Mouse (Mus musculus) retina, postnatal 1 day (tissue): Measurements from ENCODE around the gene Spock1.

ENCODE experiments used
- DNase-seq: peaks from one replicate; pipeline ENCODE4 v3.0.0-alpha.2; 2012

Spock1 gene

GRCm38 (mm10) chr13:57585131-57585530 is 323.0 kb downstream of the Spock1 start:
- DNase-seq, result no peak

- no peak for DNase-seq
These were observed 325.7 kb downstream of the Spock1 start for GRCm38 (mm10) chr13:57582314-57582976.

- DNase-seq, result no peak
These were observed 330.4 kb downstream of the Spock1 start for GRCm38 (mm10) chr13:57577541-57578244.

GRCm38 (mm10) chr13:57573501-57573900 is 334.6 kb downstream of the Spock1 start:
- DNase-seq, result no peak

- no peak for DNase-seq
These were observed 339.7 kb downstream of the Spock1 start for GRCm38 (mm10) chr13:57568404-57568803.

- DNase-seq, result no peak
These were observed 352.9 kb downstream of the Spock1 start for GRCm38 (mm10) chr13:57555186-57555585.

GRCm38 (mm10) chr13:57549743-57550142 is 358.4 kb downstream of the Spock1 start:
- peak; percentile 74 for DNase-seq

- no peak for DNase-seq
These were observed 371.1 kb downstream of the Spock1 start for GRCm38 (mm10) chr13:57536988-57537547.

GRCm38 (mm10) chr13:57534325-57534724 is 373.8 kb downstream of the Spock1 start:
- DNase-seq, result no peak

GRCm38 (mm10) chr13:57525946-57526345 is 382.2 kb downstream of the Spock1 start:
- no peak for DNase-seq

GRCm38 (mm10) chr13:57524546-57524945 is 383.6 kb downstream of the Spock1 start:
- DNase-seq, result no peak

GRCm38 (mm10) chr13:57523366-57523765 is 384.8 kb downstream of the Spock1 start:
- no peak for DNase-seq

GRCm38 (mm10) chr13:57522319-57522718 is 385.8 kb downstream of the Spock1 start:
- DNase-seq, result no peak

GRCm38 (mm10) chr13:57521152-57521551 is 387.0 kb downstream of the Spock1 start:
- peak; percentile 72 for DNase-seq

- peak; percentile 52 for DNase-seq
These were observed 388.3 kb downstream of the Spock1 start for GRCm38 (mm10) chr13:57519790-57520189.

GRCm38 (mm10) chr13:57515737-57516136 is 392.4 kb downstream of the Spock1 start:
- no peak for DNase-seq

- DNase-seq, result no peak
These were observed 406.6 kb downstream of the Spock1 start for GRCm38 (mm10) chr13:57501552-57501951.

GRCm38 (mm10) chr13:57496778-57497177 is 411.4 kb downstream of the Spock1 start:
- DNase-seq, result no peak

- no peak for DNase-seq
These were observed 413.3 kb downstream of the Spock1 start for GRCm38 (mm10) chr13:57494838-57495237.

- no peak for DNase-seq
These were observed 419.2 kb downstream of the Spock1 start for GRCm38 (mm10) chr13:57488926-57489325.

- DNase-seq, result no peak
These were observed 423.5 kb downstream of the Spock1 start for GRCm38 (mm10) chr13:57484426-57485168.

GRCm38 (mm10) chr13:57476700-57477099 is 431.4 kb downstream of the Spock1 start:
- DNase-seq, result peak; percentile 49

- no peak for DNase-seq
These were observed 434.1 kb downstream of the Spock1 start for GRCm38 (mm10) chr13:57474068-57474467.
